Mouse (Mus musculus) kidney, adult 9 months (tissue): ENCODE measurements around the gene Atrn.

Experiments
- DNase-seq: peaks from one replicate; pipeline ENCODE4 v3.0.0; 2022

Gene Atrn

GRCm38 (mm10) chr2:131042988-131043387, 136.7 kb downstream of the Atrn start, which contains the start of gene Gfra4:
Gfra4 (minus strand) TSS chr2:131043088.
- DNase-seq: no peak

DNA sequence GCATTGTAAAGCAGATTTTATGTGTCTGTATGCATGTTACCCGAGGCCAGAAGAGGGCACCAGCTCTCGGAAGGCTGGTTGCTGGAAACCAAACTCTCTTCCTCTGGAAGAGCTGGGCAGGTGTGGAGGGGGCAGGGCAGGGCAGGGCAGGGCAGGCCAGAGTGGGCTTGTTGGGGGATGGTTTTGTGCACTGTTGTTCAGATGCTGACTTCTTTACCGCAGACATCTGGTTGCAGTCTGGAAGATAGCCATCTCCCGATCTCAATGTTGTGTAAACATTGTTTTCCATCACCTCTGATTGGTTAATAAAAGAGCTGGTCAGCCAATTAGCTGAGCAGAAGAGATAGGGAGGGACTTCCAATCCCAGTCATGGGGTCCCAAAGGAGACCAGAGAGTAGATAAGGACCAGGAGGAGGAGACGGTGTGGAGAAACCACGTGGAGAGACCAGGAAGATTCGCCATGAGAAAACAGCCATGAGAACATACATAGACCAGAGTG, 138.1 kb downstream of the Atrn start:
- DNase-seq: peak; percentile 20

DNA sequence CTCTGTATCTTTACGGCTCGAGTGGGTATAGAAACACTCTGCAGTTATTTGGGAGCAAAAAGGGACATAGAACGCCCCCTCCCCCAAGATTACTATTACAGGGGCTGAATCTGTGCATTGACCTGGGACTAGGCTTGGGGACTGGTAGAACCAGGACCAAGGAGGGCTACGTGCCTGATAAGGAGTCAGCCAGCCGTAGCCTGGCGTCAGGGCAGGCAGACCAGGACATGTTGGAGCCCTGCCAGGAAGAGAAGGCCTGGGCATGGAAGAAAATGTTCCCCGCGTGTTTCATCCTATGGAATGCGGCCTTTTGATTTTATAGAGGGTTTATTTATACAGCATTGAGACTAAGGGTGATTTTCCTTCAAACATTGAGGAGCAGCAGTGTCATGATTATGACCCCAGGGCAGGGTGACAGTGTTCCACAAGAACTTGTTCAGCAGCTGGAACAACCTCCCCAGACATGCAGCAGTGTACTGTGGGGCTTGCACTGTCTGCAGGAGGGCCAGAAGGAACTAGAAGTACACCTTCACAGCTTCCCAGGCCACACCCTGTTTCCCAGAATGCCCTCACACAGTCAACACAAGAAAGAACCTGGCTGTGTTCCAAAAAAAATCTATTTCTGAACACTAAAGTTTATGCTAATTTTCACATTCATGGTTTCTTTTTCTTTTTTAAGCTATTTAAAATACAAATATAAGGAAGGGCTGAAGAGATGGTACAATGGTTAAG, 138.9 kb downstream of the Atrn start:
- DNase-seq: peak; percentile 18

DNA sequence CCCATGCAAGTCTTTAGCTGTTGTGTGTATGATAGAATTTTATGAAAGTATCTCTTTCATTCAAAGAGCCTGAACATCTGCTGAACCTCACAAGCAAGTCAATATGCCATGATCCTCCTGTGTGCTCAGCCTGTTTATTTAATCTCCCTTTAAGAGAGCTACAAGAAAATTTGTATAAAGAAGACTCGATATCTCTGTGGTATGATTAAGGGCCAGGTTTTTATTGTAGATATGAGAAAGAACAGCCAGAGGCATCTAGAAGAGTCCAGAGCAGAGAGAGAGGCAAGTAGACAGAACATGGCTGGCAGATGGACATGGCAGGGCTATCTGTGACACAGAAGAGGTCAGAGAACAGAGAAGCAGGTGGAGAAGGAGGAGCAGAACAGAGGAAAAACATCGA, 139.7 kb downstream of the Atrn start:
- no peak for DNase-seq

GRCm38 (mm10) chr2:131052043-131052442, 145.7 kb downstream of the Atrn start:
- no peak for DNase-seq

GRCm38 (mm10) chr2:131052862-131053418, 146.6 kb downstream of the Atrn start:
- DNase-seq: no peak

GRCm38 (mm10) chr2:131053851-131054645, 147.8 kb downstream of the Atrn start:
- no peak for DNase-seq

GRCm38 (mm10) chr2:131054646-131055264, 148.5 kb downstream of the Atrn start:
- DNase-seq: no peak

- peak; percentile 53 for DNase-seq
These were observed 149.3 kb downstream of the Atrn start for GRCm38 (mm10) chr2:131055631-131056030.

DNA sequence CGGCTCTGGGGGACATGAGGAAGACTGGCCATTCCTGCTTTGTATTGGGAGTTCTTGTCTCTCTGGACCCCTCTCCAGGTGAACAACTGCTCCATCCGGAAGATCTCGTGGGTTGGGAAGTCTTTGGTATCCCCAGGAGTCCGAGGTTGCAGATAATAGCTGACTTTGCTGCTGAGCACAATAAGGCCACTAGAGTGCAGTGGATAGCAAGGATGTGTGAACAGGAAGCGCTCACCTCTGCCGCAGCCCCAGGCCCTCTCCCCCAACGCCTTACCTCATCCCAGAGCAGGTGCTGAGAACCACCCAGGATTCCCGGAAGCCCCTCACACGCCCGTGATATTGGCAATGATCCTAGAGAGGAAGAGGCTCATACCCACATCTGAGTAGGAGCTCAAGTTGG, 149.9 kb downstream of the Atrn start:
- DNase-seq: peak; percentile 17

- DNase-seq: no peak
These were observed 152.4 kb downstream of the Atrn start for GRCm38 (mm10) chr2:131058672-131059071.

DNA sequence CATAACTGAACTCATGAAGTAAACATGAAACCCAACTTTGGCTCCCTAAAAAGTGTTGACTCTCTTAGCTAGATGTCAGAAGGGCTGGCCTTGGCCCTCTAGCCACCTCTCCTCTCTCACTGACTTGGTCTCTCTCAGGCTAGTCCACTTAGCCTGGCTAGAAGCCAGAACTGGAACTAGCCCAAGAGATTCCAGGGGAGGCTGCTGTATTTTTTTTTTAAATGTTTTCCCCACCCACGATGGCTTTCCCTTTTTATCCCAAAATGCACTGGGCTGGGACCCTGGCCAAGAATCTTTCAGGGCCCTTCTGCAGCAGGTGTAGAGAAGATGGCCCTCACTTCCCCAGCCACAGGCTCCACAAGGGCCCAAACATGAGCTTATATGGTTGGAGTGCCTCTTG, 153.1 kb downstream of the Atrn start:
- peak; percentile 47 for DNase-seq

- no peak for DNase-seq
These were observed 153.7 kb downstream of the Atrn start for GRCm38 (mm10) chr2:131059781-131060540.

GRCm38 (mm10) chr2:131060784-131061183, 154.5 kb downstream of the Atrn start:
- no peak for DNase-seq

GRCm38 (mm10) chr2:131061607-131062006, 155.3 kb downstream of the Atrn start:
- DNase-seq: no peak

- no peak for DNase-seq
These were observed 157.1 kb downstream of the Atrn start, which contains the start of gene Adam33 for GRCm38 (mm10) chr2:131063404-131063864. Adam33 (minus strand) TSS chr2:131063814.

DNA sequence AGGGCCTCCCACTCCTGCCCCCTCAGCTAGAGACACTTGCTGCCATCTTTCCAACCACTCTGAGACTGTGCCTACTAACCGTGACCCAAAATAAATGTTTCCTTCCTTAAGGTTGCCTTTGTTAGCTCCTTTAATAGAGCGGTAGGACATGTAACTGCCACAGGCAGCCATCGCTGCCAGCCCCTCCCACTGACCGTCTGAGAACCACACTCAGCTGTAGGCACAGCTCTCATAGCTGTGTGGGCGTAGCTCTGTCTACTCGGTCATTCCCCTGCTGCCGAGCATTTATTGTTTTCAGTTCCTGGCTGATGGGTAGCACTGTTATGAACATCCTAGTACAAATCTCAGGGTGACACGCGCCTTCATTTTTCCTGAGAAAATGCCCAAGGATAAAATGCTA, 160.0 kb downstream of the Atrn start:
- no peak for DNase-seq

DNA sequence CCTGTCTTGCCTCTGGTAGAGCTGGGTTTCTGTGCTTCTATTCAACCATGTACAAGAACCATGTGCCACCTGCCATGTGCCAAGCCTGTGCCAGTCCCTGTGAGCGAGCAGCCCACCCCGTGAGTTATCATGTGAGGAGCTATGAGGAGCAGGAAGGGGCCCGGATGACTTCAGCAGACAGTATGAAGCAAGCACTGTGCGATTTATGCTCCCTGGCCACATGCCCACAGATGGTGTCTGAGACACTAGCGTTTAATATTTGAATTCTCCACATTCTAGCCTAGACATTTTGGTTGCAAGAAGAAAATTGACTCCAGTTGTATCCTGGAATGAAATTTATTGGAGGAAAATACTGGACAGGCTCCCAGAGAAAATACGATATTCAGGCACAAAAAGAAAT, 161.2 kb downstream of the Atrn start:
- no peak for DNase-seq

DNA sequence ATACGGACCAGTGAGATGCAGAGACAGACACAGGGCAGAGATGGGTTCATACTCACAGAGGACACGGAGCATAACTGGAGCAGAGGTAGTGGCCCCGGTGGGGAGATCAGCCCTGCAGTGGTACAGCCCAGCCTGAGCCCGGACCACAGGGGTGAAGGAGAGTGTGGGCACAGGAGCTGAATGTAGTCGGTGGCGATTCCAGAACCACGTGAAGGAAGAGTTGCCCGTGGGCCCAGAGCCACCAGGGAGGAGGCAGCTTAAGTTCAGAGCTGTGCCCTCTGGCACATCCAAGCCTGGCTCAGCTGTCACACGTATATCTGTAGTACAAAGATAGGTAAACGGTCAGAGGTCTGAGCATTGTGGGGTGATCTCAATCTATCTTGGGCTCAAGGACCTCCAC, 166.2 kb downstream of the Atrn start:
- no peak for DNase-seq
